Mouse (Mus musculus): ENCODE results near the gene Arhgap6. TPM values are rescaled to one million over a fixed set of nuclear protein-coding genes. Genes with fewer than 3 reads are reported as not detected.

The Arhgap6 gene
- total and polyA plus RNA-seq, 2 experiments from 2014 or later, result 1.3 to 2.2 TPM

DNA sequence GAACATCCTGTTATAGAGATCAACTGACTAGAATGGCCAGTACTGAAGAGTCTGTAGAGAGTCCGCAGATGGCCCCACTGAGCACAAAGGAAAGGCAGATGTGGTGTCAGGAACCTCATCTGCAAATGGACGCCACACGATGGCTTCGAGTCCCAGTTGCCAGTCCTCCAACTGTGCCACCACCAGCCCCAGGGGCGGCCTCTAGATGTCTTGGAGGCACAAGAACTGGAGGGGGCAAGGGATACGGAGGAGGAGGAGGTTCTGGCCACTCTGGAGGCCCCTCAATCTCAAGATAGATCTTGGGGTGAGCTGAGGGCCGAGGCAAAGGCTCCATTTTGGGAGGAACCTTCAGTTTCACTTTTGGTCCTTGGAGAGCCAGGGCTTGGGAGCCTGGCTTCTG lies 344.9 kb downstream of the Arhgap6 start:
- no peak for ATAC-seq
- Histone ChIP-seq H3K9me3 (ENCODE audit: low read length) (no peaks in the 10 kb centered on the region), H3K4me1 (ENCODE audit: insufficient read depth, low read length) (no peaks in the 10 kb centered on the region), H3K4me2 (ENCODE audit: low read depth, low read length) (no peak overlapping the region), H3K9ac (replicated peaks; ENCODE audit: low read length) (no peak overlapping the region), H3K27ac (no peak overlapping the region), H3K4me3 (ENCODE audit: low read length) (no peak overlapping the region), H3K27me3 (ENCODE audit: insufficient read depth, low read length) (no peaks in the 10 kb centered on the region), H3K36me3 (ENCODE audit: insufficient read depth, low read length) (no peaks in the 10 kb centered on the region)
- WGBS, result 85% methylated on average over 7 of the region's 7 CpGs
- DNase-seq (ENCODE audit: low spot score), result no peak
- no peak for TF ChIP-seq CTCF (IDR thresholded peaks at IDR 0.05; ENCODE audit: low read depth)

DNA sequence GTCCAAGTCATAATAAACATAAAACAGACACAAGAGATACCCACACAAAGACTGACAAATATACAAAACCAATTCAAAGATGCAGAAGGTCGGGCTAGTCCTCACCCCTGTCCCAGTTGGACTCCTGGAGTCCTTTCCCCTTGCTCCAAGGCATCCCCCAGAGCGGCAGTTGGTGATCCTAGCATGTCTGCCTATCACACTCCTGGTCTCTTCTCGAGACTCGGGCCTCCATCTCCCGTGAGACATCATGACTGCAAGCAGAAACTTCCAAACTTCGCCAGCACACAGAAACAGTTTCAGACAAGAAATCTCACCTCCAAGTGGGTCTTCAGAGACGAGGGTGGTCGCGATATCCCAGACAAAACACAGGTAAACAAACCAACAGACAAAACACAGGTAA lies 345.6 kb downstream of the Arhgap6 start:
- no peak for TF ChIP-seq CTCF (IDR thresholded peaks at IDR 0.05; ENCODE audit: low read depth)
- H3K9ac ChIP-seq (replicated peaks; ENCODE audit: low read length), result no peak overlapping the region
- H3K27me3 ChIP-seq (ENCODE audit: insufficient read depth, low read length), result no peaks in the 10 kb centered on the region
- no peak overlapping the region for H3K27ac ChIP-seq
- ATAC-seq (no peak), DNase-seq (ENCODE audit: low spot score) (no peak)
- H3K4me2 ChIP-seq (ENCODE audit: low read depth, low read length), result no peak overlapping the region
- H3K4me3 ChIP-seq (ENCODE audit: low read length), result no peak overlapping the region
- no peaks in the 10 kb centered on the region for H3K9me3 ChIP-seq (ENCODE audit: low read length)
- no peaks in the 10 kb centered on the region for H3K4me1 ChIP-seq (ENCODE audit: insufficient read depth, low read length)
- no peaks in the 10 kb centered on the region for H3K36me3 ChIP-seq (ENCODE audit: insufficient read depth, low read length)
- 86% methylated on average over 9 of the region's 9 CpGs for WGBS

DNA sequence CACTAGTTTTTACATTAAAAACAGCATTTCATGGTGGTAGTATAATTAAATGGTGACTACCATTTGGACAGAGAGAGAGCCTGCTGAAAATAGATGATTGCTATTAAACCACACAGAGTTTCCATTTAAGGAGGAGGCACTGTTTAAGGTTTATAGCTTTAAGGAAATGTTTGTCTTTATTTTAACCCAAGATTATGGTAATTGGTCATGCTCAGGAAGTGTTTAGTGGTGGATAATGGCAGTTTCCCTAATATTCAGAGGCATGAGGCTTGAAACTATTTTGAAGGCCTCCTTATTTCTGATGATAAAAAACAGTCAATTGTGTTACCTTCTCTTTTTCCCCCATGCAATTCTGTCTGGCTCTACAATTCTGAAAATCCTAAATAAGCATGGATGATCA lies 358.9 kb downstream of the Arhgap6 start:
- Histone ChIP-seq H3K4me3 (ENCODE audit: low read length) (no peak overlapping the region), H3K9ac (replicated peaks; ENCODE audit: low read length) (no peak overlapping the region), H3K9me3 (ENCODE audit: low read length) (no peaks in the 10 kb centered on the region), H3K27me3 (ENCODE audit: insufficient read depth, low read length) (no peaks in the 10 kb centered on the region), H3K27ac (no peak overlapping the region), H3K4me2 (ENCODE audit: low read depth, low read length) (no peak overlapping the region), H3K36me3 (ENCODE audit: insufficient read depth, low read length) (no peaks in the 10 kb centered on the region), H3K4me1 (ENCODE audit: insufficient read depth, low read length) (no peaks in the 10 kb centered on the region)
- ATAC-seq, result no peak
- TF ChIP-seq CTCF (IDR thresholded peaks at IDR 0.05; ENCODE audit: low read depth), result no peak
- no peak for DNase-seq (ENCODE audit: low spot score)

DNA sequence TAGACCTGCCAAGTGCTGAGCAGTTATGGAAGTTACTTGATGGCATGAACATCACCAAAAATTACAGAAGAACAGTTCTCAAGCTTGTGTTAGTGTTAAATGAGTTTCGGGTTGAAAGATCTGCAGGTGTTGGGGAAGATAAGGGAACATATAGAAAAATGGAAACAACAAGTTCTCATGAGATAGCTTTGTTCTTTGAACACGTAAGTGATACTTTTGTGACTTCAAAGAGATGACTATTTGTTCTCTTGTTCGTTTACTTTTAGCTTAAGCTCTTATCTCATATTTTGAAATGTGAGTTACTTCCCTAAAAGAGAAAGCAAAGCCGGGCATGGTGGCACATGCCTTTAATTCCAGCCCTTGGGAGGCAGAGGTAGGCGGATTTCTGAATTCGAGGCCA lies 363.5 kb downstream of the Arhgap6 start:
- no peak overlapping the region for H3K9ac ChIP-seq (replicated peaks; ENCODE audit: low read length)
- no peaks in the 10 kb centered on the region for H3K4me1 ChIP-seq (ENCODE audit: insufficient read depth, low read length)
- H3K27me3 ChIP-seq (ENCODE audit: insufficient read depth, low read length), result no peaks in the 10 kb centered on the region
- no peaks in the 10 kb centered on the region for H3K36me3 ChIP-seq (ENCODE audit: insufficient read depth, low read length)
- WGBS, result 70% methylated on average over 6 of the region's 6 CpGs
- H3K4me2 ChIP-seq (ENCODE audit: low read depth, low read length), result no peak overlapping the region
- no peak for DNase-seq (ENCODE audit: low spot score)
- H3K9me3 ChIP-seq (ENCODE audit: low read length), result no peaks in the 10 kb centered on the region
- no peak for ATAC-seq
- no peak for TF ChIP-seq CTCF (IDR thresholded peaks at IDR 0.05; ENCODE audit: low read depth)
- no peak overlapping the region for H3K27ac ChIP-seq
- H3K4me3 ChIP-seq (ENCODE audit: low read length), result no peak overlapping the region

DNA sequence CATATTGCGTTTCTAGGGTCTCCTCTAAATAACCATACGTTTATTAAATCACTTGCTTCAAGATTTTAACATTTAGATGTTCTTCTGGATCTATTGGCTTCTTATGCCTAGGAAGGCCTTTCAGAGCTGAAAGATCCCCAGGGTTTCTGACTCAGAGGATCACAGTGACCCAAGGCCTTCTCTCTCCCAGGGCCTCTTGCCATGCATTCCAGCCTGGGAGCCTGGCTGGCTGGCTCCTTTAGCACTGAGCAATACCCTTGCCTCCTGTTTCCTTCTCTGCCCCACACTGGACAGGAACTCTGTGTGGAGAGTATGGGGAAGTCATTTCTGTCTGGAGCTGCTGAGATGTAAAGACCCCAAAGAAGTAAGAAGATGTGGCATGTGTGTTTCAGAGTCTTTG lies 376.1 kb downstream of the Arhgap6 start:
- WGBS, result 71% methylated on average over 2 of the region's 2 CpGs
- Histone ChIP-seq H3K9me3 (ENCODE audit: low read length) (no peaks in the 10 kb centered on the region), H3K4me3 (ENCODE audit: low read length) (no peak overlapping the region), H3K36me3 (ENCODE audit: insufficient read depth, low read length) (no peaks in the 10 kb centered on the region), H3K4me2 (ENCODE audit: low read depth, low read length) (no peak overlapping the region), H3K4me1 (ENCODE audit: insufficient read depth, low read length) (no peaks in the 10 kb centered on the region), H3K27me3 (ENCODE audit: insufficient read depth, low read length) (no peaks in the 10 kb centered on the region), H3K9ac (replicated peaks; ENCODE audit: low read length) (no peak overlapping the region), H3K27ac (no peak overlapping the region)
- ATAC-seq, result no peak
- no peak for TF ChIP-seq CTCF (IDR thresholded peaks at IDR 0.05; ENCODE audit: low read depth)
- DNase-seq (ENCODE audit: low spot score), result no peak

DNA sequence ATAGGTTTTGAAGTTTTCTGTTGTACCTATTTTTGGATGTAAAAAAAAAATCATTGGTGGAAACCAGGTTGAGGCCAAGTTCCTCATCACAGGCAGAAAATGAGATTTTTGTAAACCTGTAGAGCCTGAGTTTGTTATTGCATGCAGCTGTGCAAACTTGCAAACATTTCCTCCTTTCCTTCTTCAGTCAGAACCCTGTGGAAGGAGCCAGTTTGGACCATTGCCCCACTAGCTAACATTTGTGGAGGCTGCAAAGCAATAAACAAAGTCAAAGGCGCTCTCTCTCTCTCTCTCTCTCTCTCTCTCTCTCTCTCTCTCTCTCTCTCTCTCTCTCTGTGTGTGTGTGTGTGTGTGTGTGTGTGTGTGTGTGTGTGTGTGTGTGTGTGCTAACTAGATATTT lies 378.9 kb downstream of the Arhgap6 start:
- ATAC-seq, result no peak
- Histone ChIP-seq H3K36me3 (ENCODE audit: insufficient read depth, low read length) (no peaks in the 10 kb centered on the region), H3K27ac (no peak overlapping the region), H3K27me3 (ENCODE audit: insufficient read depth, low read length) (no peaks in the 10 kb centered on the region), H3K9me3 (ENCODE audit: low read length) (no peaks in the 10 kb centered on the region), H3K9ac (replicated peaks; ENCODE audit: low read length) (no peak overlapping the region), H3K4me3 (ENCODE audit: low read length) (no peak overlapping the region), H3K4me2 (ENCODE audit: low read depth, low read length) (no peak overlapping the region), H3K4me1 (ENCODE audit: insufficient read depth, low read length) (no peaks in the 10 kb centered on the region)
- WGBS, result 89% methylated on average over 1 of the region's 1 CpGs
- TF ChIP-seq CTCF (IDR thresholded peaks at IDR 0.05; ENCODE audit: low read depth), result no peak
- DNase-seq (ENCODE audit: low spot score), result no peak

DNA sequence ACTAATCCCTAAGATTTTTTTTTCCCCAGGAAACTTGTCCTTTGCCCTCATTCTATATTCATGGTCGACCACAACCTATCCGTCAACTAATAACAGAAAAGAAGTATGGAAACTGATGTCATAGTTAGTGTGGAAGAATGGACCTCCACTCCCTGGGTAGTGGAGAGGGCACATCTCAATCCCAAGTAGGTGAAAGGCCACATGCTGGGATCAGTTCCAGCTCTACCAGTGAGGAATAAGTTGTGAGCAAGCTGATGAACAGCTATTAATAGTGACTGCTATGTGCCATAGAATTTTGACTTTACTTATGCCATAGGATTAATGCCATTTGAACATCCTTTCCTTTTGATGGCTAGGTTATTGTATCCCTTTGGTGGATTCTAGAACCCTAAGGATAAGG lies 383.7 kb downstream of the Arhgap6 start:
- Histone ChIP-seq H3K9me3 (ENCODE audit: low read length) (no peaks in the 10 kb centered on the region), H3K36me3 (ENCODE audit: insufficient read depth, low read length) (no peaks in the 10 kb centered on the region), H3K4me2 (ENCODE audit: low read depth, low read length) (no peak overlapping the region), H3K27me3 (ENCODE audit: insufficient read depth, low read length) (no peaks in the 10 kb centered on the region), H3K9ac (replicated peaks; ENCODE audit: low read length) (no peak overlapping the region), H3K4me3 (ENCODE audit: low read length) (no peak overlapping the region), H3K4me1 (ENCODE audit: insufficient read depth, low read length) (no peaks in the 10 kb centered on the region), H3K27ac (no peak overlapping the region)
- WGBS, result 61% methylated on average over 2 of the region's 2 CpGs
- no peak for TF ChIP-seq CTCF (IDR thresholded peaks at IDR 0.05; ENCODE audit: low read depth)
- DNase-seq (ENCODE audit: low spot score) (no peak), ATAC-seq (no peak)
